Mouse (Mus musculus) hematopoietic stem cell, adult 5-6 weeks (primary cell): ENCODE measurements at regions not wholly inside any gene's neighbourhood (a gene's known extent, or its start where the extent isn't known, plus 50 kb on each side); places are given as distances from the start of the nearest gene placed in this dataset.
"Not testable (repeated sequence)": the region's sequence is repeated elsewhere in the genome, so short reads cannot be mapped to it uniquely, and the experiment has no call there.

Source experiments
- ATAC-seq, 2 experiments: fragments of 125-278 bp in 1 of 2; replicated peaks in 1 of 2; 2 replicates each; pipeline ENCODE4 v1.8.0; 2016 to 2017; ENCODE audit warnings: inconsistent platforms in 2 of 2, mild to moderate bottlenecking in 2 of 2, moderate number of reproducible peaks in 2 of 2, low read depth in 1 of 2, moderate TSS enrichment in 1 of 2; ENCODE audit not compliant: low FRiP score in 2 of 2, poor library complexity in 2 of 2, severe bottlenecking in 2 of 2, insufficient read depth in 1 of 2, low TSS enrichment in 1 of 2

DNA sequence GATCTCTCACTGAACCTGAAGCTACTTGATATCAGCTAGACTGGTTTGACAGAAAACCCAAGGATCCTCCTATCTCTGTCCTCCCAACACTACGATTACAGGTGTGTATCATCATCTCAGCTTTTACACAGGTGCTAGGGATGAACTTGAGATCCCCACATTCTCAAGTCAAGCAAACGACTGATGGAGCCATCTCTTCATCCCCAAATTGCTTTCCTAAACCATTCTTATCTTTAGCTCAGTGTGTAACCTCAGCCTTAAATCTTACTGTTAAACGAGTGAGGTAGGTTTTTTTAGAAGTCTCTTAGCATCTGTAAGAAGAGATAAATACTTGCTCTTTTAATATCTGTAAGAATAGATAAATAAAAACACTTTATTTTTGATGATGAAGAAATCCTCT is 242.2 kb upstream of the Zfp960 start:
- no peak for ATAC-seq

GRCm38 (mm10) chr17:16839152-16839551 is 224.8 kb upstream of the Zfp960 start:
- no peak for ATAC-seq

- ATAC-seq = no peak
Measured at GRCm38 (mm10) chr17:16860771-16861170, 203.1 kb upstream of the Zfp960 start.

DNA sequence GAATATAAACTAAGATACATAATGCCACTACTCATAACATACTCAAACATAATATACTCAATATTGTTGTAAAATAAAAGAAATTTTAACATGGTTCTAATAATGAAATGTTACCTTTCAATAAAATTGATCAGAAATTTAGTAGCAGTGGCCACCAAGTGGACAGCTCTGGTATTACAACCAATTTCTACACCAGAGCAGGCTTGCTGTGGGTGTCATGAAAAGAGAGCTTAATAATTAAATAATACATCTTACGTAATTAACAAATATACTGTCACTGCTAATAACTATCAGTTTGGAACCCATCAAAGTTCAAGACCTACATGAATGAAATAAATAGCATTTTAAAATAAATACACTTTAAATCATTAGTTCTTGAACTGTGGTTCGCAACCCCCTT is 163.1 kb upstream of the Zfp960 start:
- no peak for ATAC-seq

- ATAC-seq = no peak
Measured at GRCm38 (mm10) chr17:16918191-16918590, 145.7 kb upstream of the Zfp960 start.

GRCm38 (mm10) chr17:16926200-16926599 is 137.7 kb upstream of the Zfp960 start:
- ATAC-seq = no peak

GRCm38 (mm10) chr17:16951092-16952016 is 112.6 kb upstream of the Zfp960 start:
- peak; percentile 100 for ATAC-seq

- peak; percentile 4 to 29; a peak in 1 of 4 replicates for ATAC-seq
Measured at GRCm38 (mm10) chr17:16952146-16952545, 111.8 kb upstream of the Zfp960 start.

DNA sequence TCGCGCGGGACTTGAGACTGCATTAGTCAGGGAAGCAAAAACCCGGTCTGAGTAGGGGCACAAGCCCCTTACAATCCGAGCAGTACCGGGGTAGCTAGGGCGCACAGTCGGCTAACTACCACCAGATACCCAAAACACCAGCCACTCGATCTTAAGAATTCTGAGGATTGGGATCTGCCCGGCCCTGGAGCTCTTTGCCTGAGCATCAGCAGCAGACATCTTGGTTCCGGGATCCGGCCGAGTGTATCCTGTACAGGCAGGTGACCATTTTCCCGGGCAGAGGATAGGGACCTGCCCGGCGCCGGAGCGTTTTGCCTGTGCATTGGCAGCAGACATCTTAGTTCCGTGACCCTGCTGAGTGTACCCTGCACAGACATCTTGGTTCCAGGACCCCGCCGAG is 66.7 kb upstream of the Zfp960 start:
- ATAC-seq = not testable (repeated sequence)

DNA sequence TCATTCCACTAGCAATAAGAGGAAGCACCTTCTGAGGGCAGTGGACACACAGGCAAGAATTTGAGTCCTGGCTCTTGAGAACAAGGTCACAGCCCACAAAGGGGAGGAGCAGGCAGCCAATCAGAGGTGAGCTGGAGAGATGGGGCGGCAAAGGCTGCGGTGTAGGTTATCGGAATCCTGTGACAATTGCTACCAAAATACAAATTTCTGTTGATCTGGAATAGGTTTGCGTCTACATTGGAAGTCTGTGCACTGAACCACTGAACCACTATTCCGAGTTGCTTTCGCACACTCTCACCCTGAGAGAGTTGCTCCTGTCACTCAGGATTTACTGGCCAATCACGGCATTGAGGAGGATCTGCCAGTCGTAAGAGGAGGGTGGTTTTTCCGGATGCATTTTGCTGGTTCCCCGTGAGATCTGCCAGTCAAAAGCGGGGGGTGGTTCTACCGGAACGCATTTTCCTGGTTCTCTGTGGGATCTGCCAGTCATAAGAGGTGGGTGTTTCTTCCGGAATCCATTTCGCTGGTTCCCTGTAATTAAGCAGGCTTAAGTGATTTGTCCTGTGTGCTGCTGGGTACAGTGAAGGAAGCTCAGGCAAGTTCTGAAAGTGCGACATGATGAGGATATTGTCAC is 59.2 kb upstream of the Zfp960 start:
- ATAC-seq = peak; percentile 100

GRCm38 (mm10) chr17:17005267-17005666 is 58.6 kb upstream of the Zfp960 start:
- ATAC-seq = not testable (repeated sequence)
